Mouse (Mus musculus): Measurements from ENCODE around the gene Ubash3b.

The Ubash3b gene

GRCm38 (mm10) chr9:41136691-41137467 lies 24.6 kb downstream of the Ubash3b start:
- no peak for DNase-seq (ENCODE audit: low read depth, low spot score)

- DNase-seq (ENCODE audit: low read depth, low spot score) = no peak
Measured at GRCm38 (mm10) chr9:41136273-41136672, 25.2 kb downstream of the Ubash3b start.

GRCm38 (mm10) chr9:41134907-41135306 lies 26.6 kb downstream of the Ubash3b start:
- DNase-seq (ENCODE audit: low read depth, low spot score) = no peak

- DNase-seq (ENCODE audit: low read depth, low spot score) = no peak
Measured at GRCm38 (mm10) chr9:41130563-41130962, 30.9 kb downstream of the Ubash3b start.

GRCm38 (mm10) chr9:41129802-41130480 lies 31.6 kb downstream of the Ubash3b start:
- no peak for DNase-seq (ENCODE audit: low read depth, low spot score)

- no peak for DNase-seq (ENCODE audit: low read depth, low spot score)
Measured at GRCm38 (mm10) chr9:41129273-41129672, 32.2 kb downstream of the Ubash3b start.

- no peak for DNase-seq (ENCODE audit: low read depth, low spot score)
Measured at GRCm38 (mm10) chr9:41126723-41127122, 34.8 kb downstream of the Ubash3b start.

- DNase-seq (ENCODE audit: low read depth, low spot score) = no peak
Measured at GRCm38 (mm10) chr9:41124305-41124704, 37.2 kb downstream of the Ubash3b start.

GRCm38 (mm10) chr9:41122390-41123110 lies 38.9 kb downstream of the Ubash3b start:
- DNase-seq (ENCODE audit: low read depth, low spot score) = no peak

GRCm38 (mm10) chr9:41121701-41122354 lies 39.7 kb downstream of the Ubash3b start:
- DNase-seq (ENCODE audit: low read depth, low spot score) = no peak

GRCm38 (mm10) chr9:41119958-41120357 lies 41.5 kb downstream of the Ubash3b start:
- no peak for DNase-seq (ENCODE audit: low read depth, low spot score)

- no peak for DNase-seq (ENCODE audit: low read depth, low spot score)
Measured at GRCm38 (mm10) chr9:41118065-41118464, 43.4 kb downstream of the Ubash3b start.

GRCm38 (mm10) chr9:41116126-41116525 lies 45.4 kb downstream of the Ubash3b start:
- no peak for DNase-seq (ENCODE audit: low read depth, low spot score)

- no peak for DNase-seq (ENCODE audit: low read depth, low spot score)
Measured at GRCm38 (mm10) chr9:41114367-41114766, 47.1 kb downstream of the Ubash3b start.

GRCm38 (mm10) chr9:41109749-41110148 lies 51.7 kb downstream of the Ubash3b start:
- DNase-seq (ENCODE audit: low read depth, low spot score) = no peak

- peak; percentile 54 for DNase-seq (ENCODE audit: low read depth, low spot score)
Measured at GRCm38 (mm10) chr9:41108324-41109180, 52.9 kb downstream of the Ubash3b start.

GRCm38 (mm10) chr9:41105201-41105643 lies 56.3 kb downstream of the Ubash3b start:
- peak; percentile 52 for DNase-seq (ENCODE audit: low read depth, low spot score)

- no peak for DNase-seq (ENCODE audit: low read depth, low spot score)
Measured at GRCm38 (mm10) chr9:41103722-41104121, 57.8 kb downstream of the Ubash3b start.

- DNase-seq (ENCODE audit: low read depth, low spot score) = no peak
Measured at GRCm38 (mm10) chr9:41102613-41103012, 58.9 kb downstream of the Ubash3b start.

GRCm38 (mm10) chr9:41099897-41100296 lies 61.6 kb downstream of the Ubash3b start:
- DNase-seq (ENCODE audit: low read depth, low spot score) = no peak

GRCm38 (mm10) chr9:41099067-41099466 lies 62.4 kb downstream of the Ubash3b start:
- peak; percentile 65 for DNase-seq (ENCODE audit: low read depth, low spot score)

All from 3T3-L1 (cell line).